Comparison of ENCODE assay signal across 11 mouse cellular contexts in the genomic region with DNA sequence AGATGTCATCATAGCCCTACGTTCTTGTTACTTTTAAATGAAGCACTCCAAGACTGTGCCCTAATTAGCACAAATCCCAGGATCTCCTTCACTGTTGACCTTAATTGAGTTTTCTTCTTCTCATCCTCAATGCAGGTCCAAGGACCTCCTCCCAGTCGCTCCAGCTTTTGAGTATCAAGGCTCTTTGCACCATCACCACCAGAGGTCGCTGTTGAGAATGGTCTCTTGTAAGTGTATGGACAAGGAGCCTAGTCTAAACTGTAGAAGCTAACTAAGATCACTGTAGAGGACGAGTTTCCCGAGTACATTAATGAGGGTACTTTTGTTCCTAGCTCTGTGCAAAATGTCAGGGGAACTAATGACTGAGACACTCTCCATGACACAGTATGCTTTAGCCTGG. TPM values are rescaled to one million over a fixed set of nuclear protein-coding genes. Genes with fewer than 3 reads are reported as not detected.
DNase-seq lines count a peak whose midpoint lies in the region; ATAC-seq and TF ChIP-seq lines count a peak whose summit lies in the region.
"Had no signal": no experiment of that assay in that cellular context is flagged by ENCODE, and none has a peak within 500 bp of the region (broad histone marks: within the 10 kb centered on the region; RNA-seq: fewer than 3 reads in every experiment).

No protein-coding gene starts in this region.

- H3K9ac ChIP-seq in intestine, embryonic 14.5 days (ENCODE audit: low read length) = no peak overlapping the region
- H3K9ac ChIP-seq in intestine, embryonic 15.5 days = no peak overlapping the region
- H3K9ac ChIP-seq: embryonic facial prominence, embryonic 13.5 days; limb, embryonic 12.5 days had no signal

- no peaks in the 10 kb centered on the region for H3K9me3 ChIP-seq in intestine, embryonic 14.5 days (ENCODE audit: control insufficient read depth, low read length)
- no peaks in the 10 kb centered on the region for H3K9me3 ChIP-seq in intestine, embryonic 15.5 days
- H3K9me3 ChIP-seq in E14TG2a.4 (ENCODE audit: low read length) = no peaks in the 10 kb centered on the region
- H3K9me3 ChIP-seq: embryonic facial prominence, embryonic 13.5 days; limb, embryonic 12.5 days had no signal

- H3K4me3 ChIP-seq in intestine, embryonic 14.5 days (ENCODE audit: low read depth, low read length) = no peak overlapping the region
- H3K4me3 ChIP-seq in intestine, embryonic 15.5 days (replicated peaks) = no peak overlapping the region
- H3K4me3 ChIP-seq in E14TG2a.4 (replicated peaks; ENCODE audit: low read length) = no peak overlapping the region
- no peak overlapping the region for H3K4me3 ChIP-seq in layer of hippocampus, adult 2 months
- H3K4me3 ChIP-seq: embryonic facial prominence, embryonic 13.5 days; limb, embryonic 12.5 days had no signal

- WGBS in intestine, embryonic 14.5 days = 47% methylated on average over 5 of the region's 5 CpGs
- WGBS in intestine, embryonic 15.5 days = 40% methylated on average over 5 of the region's 5 CpGs

- peak; percentile 69 for DNase-seq in intestine, embryonic 14.5 days (ENCODE audit: low spot score)
- peak; percentile 91 for DNase-seq in brain, adult 2 months (ENCODE audit: low read depth, low spot score)
- peak; percentile 54 to 77 for DNase-seq in layer of hippocampus, adult 2 months (ENCODE audit: low spot score in 2 of 2)
- peak; percentile 82 for DNase-seq in mesoderm, embryonic 11.5 days (ENCODE audit: low read depth, low spot score)
- DNase-seq in thymus, postnatal 10 days (ENCODE audit: low spot score in 2 of 2) = peak; percentile 8 to 65

- no peak for ATAC-seq in intestine, embryonic 14.5 days (replicated peaks; ENCODE audit: low FRiP score, low TSS enrichment, low read depth)
- no peak for ATAC-seq in intestine, embryonic 15.5 days
- ATAC-seq in erythroid progenitor cell, adult 5-6 weeks (replicated peaks; ENCODE audit: low FRiP score, poor library complexity, severe bottlenecking) = 0 out of 2 replicates have a peak, but pooled peaks have one; percentile 42

- no peaks in the 10 kb centered on the region for H3K27me3 ChIP-seq in intestine, embryonic 14.5 days (replicated peaks; ENCODE audit: control insufficient read depth, insufficient read depth, low read length)
- H3K27me3 ChIP-seq in intestine, embryonic 15.5 days (replicated peaks) = no peaks in the 10 kb centered on the region
- 0 out of 2 replicates have a peak, but pooled peaks cover 4% of the 10 kb centered on the region for H3K27me3 ChIP-seq in E14TG2a.4 (ENCODE audit: insufficient read depth, low read length)
- H3K27me3 ChIP-seq: limb, embryonic 12.5 days had no signal

- no peaks in the 10 kb centered on the region for H3K4me1 ChIP-seq in intestine, embryonic 14.5 days (replicated peaks; ENCODE audit: control insufficient read depth, insufficient read depth, low read length)
- no peaks in the 10 kb centered on the region for H3K4me1 ChIP-seq in intestine, embryonic 15.5 days (replicated peaks)
- H3K4me1 ChIP-seq in E14TG2a.4 (replicated peaks; ENCODE audit: low read depth, low read length) = no peaks in the 10 kb centered on the region
- H3K4me1 ChIP-seq: embryonic facial prominence, embryonic 13.5 days had no signal

- no peak overlapping the region for H3K4me2 ChIP-seq in intestine, embryonic 14.5 days (ENCODE audit: low read length)
- no peak overlapping the region for H3K4me2 ChIP-seq in intestine, embryonic 15.5 days (replicated peaks)
- H3K4me2 ChIP-seq: embryonic facial prominence, embryonic 13.5 days had no signal

- no peaks in the 10 kb centered on the region for H3K36me3 ChIP-seq in intestine, embryonic 14.5 days (ENCODE audit: control insufficient read depth, insufficient read depth, low read length)
- no peaks in the 10 kb centered on the region for H3K36me3 ChIP-seq in intestine, embryonic 15.5 days
- no peaks in the 10 kb centered on the region for H3K36me3 ChIP-seq in E14TG2a.4 (ENCODE audit: insufficient read depth, low read length)
- H3K36me3 ChIP-seq: embryonic facial prominence, embryonic 13.5 days; limb, embryonic 12.5 days had no signal

- H3K27ac ChIP-seq in intestine, embryonic 14.5 days (ENCODE audit: low read depth) = no peak overlapping the region
- no peak overlapping the region for H3K27ac ChIP-seq in intestine, embryonic 15.5 days
- no peak overlapping the region for H3K27ac ChIP-seq in layer of hippocampus, adult 2 months
- H3K27ac ChIP-seq: embryonic facial prominence, embryonic 13.5 days had no signal

- TF ChIP-seq CTCF in E14TG2a.4 (conservative IDR thresholded peaks at IDR 0.05; ENCODE audit: low read length) = peak; percentile 64
- peak; percentile 96 for TF ChIP-seq CTCF in layer of hippocampus, adult 2 months (conservative IDR thresholded peaks at IDR 0.05)

RNA-seq across cellular contexts. Expression of a gene that starts 14.9 kb away (rescaled TPM):
- 0.16 and 0.22 TPM in 2 replicates for polyA plus RNA-seq in intestine, embryonic 14.5 days (2014; fragmentation: Nextera tagmentation; extraction: Ambion mirVana)
- polyA plus RNA-seq in intestine, embryonic 15.5 days (2015; fragmentation: Nextera tagmentation; extraction: Ambion mirVana) = 0.19 and 0.32 TPM in 2 replicates
- not detected in 2 replicates for total RNA-seq in erythroid progenitor cell, adult 5-6 weeks (2015; ENCODE audit: low replicate concordance)
- 0.76 TPM in 1 of 2 replicates, not detected in the other for total RNA-seq in erythroid progenitor cell, adult 5-6 weeks (2017; ENCODE audit: low replicate concordance)
- 10 to 100 TPM; 58.5 to 65.6 TPM for total RNA-seq in layer of hippocampus, adult 2 months (2021)

RNA-seq across cellular contexts. Expression of a gene that starts 52.2 kb away (rescaled TPM):
- 14.0 and 17.4 TPM in 2 replicates for polyA plus RNA-seq in intestine, embryonic 14.5 days (2014; fragmentation: Nextera tagmentation; extraction: Ambion mirVana)
- 10.2 and 10.4 TPM in 2 replicates for polyA plus RNA-seq in intestine, embryonic 15.5 days (2015; fragmentation: Nextera tagmentation; extraction: Ambion mirVana)
- not detected in 2 replicates for total RNA-seq in erythroid progenitor cell, adult 5-6 weeks (2015; ENCODE audit: low replicate concordance)
- 0.51 TPM in 1 of 2 replicates, not detected in the other for total RNA-seq in erythroid progenitor cell, adult 5-6 weeks (2017; ENCODE audit: low replicate concordance)
- total RNA-seq in layer of hippocampus, adult 2 months (2021) = not detected

RNA-seq across cellular contexts. Expression of a gene that starts 55.2 kb away (rescaled TPM):
- polyA plus RNA-seq in intestine, embryonic 14.5 days (2014; fragmentation: Nextera tagmentation; extraction: Ambion mirVana) = not detected in 2 replicates
- not detected in 2 replicates for polyA plus RNA-seq in intestine, embryonic 15.5 days (2015; fragmentation: Nextera tagmentation; extraction: Ambion mirVana)
- total RNA-seq in erythroid progenitor cell, adult 5-6 weeks (2015; ENCODE audit: low replicate concordance) = not detected in 2 replicates
- not detected in 2 replicates for total RNA-seq in erythroid progenitor cell, adult 5-6 weeks (2017; ENCODE audit: low replicate concordance)
- total RNA-seq in layer of hippocampus, adult 2 months (2021) = not detected
- polyA plus RNA-seq: embryonic facial prominence, embryonic 13.5 days; limb, embryonic 12.5 days; stomach, embryonic 16.5 days had no signal

Comparison
In these comparisons a context has a peak if more than half of its experiments do, and no peak if none do; other contexts are left out.
1. DNase-seq: peak in every context shown above with its lines; median percentile 91 in brain, adult 2 months; 82 in mesoderm, embryonic 11.5 days; 69 in intestine, embryonic 14.5 days; 66 in layer of hippocampus, adult 2 months; 36 in thymus, postnatal 10 days.
2. RNA of a gene that starts 14.9 kb away (total RNA-seq): 58.5 to 65.6 TPM in layer of hippocampus, adult 2 months; 0.76 TPM in erythroid progenitor cell, adult 5-6 weeks; every median in the first group is over 10 times any median in the second.